Mouse (Mus musculus) stomach, embryonic 15.5 days (tissue): ENCODE measurements around the gene Ikzf3. TPM values are rescaled to one million over a fixed set of nuclear protein-coding genes. Genes with fewer than 3 reads are reported as not detected.

Experiments
- ATAC-seq: fragments of 200-750 bp; cut with Nextera tagmentation; 2 replicates; pipeline ENCODE4 v1.8.0; 2017; ENCODE audit warnings: low read depth, moderate number of reproducible peaks, moderate TSS enrichment; ENCODE audit not compliant: insufficient read depth, low FRiP score
- H3K27ac ChIP-seq: fragments of 300-500 bp; sonication (generic); 2 replicates; pipeline ENCODE4 v1.5.1; 2015; ENCODE audit warnings: mild to moderate bottlenecking, inconsistent platforms
- H3K27me3 ChIP-seq: fragments of 300-500 bp; sonication (generic); replicated peaks from 2 replicates; pipeline ENCODE4 v1.6.1; 2015; ENCODE audit warnings: inconsistent platforms
- H3K36me3 ChIP-seq: fragments of 300-500 bp; sonication (generic); 2 replicates; pipeline ENCODE4 v1.6.1; 2015; ENCODE audit warnings: inconsistent platforms
- H3K4me1 ChIP-seq: fragments of 300-500 bp; sonication (generic); 2 replicates; pipeline ENCODE4 v1.6.1; 2015; ENCODE audit warnings: inconsistent platforms
- H3K4me2 ChIP-seq: fragments of 300-500 bp; sonication (generic); 2 replicates; pipeline ENCODE4 v1.6.1; 2015; ENCODE audit warnings: mild to moderate bottlenecking, inconsistent platforms
- H3K4me3 ChIP-seq: fragments of 300-500 bp; sonication (generic); replicated peaks from 2 replicates; pipeline ENCODE4 v1.5.1; 2015; ENCODE audit warnings: inconsistent platforms
- H3K9ac ChIP-seq: fragments of 300-500 bp; sonication (generic); 2 replicates; pipeline ENCODE4 v1.6.1; 2015; ENCODE audit warnings: inconsistent platforms
- H3K9me3 ChIP-seq: fragments of 300-500 bp; sonication (generic); 2 replicates; pipeline ENCODE4 v1.6.1; 2016; ENCODE audit warnings: inconsistent platforms
- WGBS: fragments of 180-500 bp; shearing (Covaris S2); methylation state at CpG from one replicate; pipeline ENCODE4 v1.1.7; 2015; 5-methylcytosine and 5-hydroxymethylcytosine counted together
- polyA plus RNA-seq: library from polyadenylated mRNA; unstranded; fragments of >200 nt; fragmentation: Nextera tagmentation; extraction: Ambion mirVana; gene quantifications from 2 replicates; pipeline ENCODE4 v1.2.1, GENCODE M21; 2015

Gene Ikzf3
- polyA plus RNA-seq, 1 experiment from 2014 or later = 0.69 TPM

GRCm38 (mm10) chr11:98448191-98448790 is 97.5 kb downstream of the Ikzf3 start:
- Histone ChIP-seq H3K4me1 (peaks cover 10% of the 10 kb centered on the region), H3K27me3 (peaks cover 4% of the 10 kb centered on the region; the same call in 1 of the 2 replicates), H3K9me3 (no peaks in the 10 kb centered on the region), H3K4me2 (peak overlapping the region; percentile 49), H3K4me3 (peak overlapping the region; percentile 48), H3K27ac (peak overlapping the region; percentile 89), H3K9ac (no peak overlapping the region), H3K36me3 (peaks cover 4% of the 10 kb centered on the region; the same call in 1 of the 2 replicates)
- peak; percentile 64 for ATAC-seq
- 24% methylated on average over 13 of the region's 13 CpGs for WGBS

GRCm38 (mm10) chr11:98447475-98447834 is 98.4 kb downstream of the Ikzf3 start:
- Histone ChIP-seq H3K36me3 (peaks cover 4% of the 10 kb centered on the region; the same call in 1 of the 2 replicates), H3K27ac (peak overlapping the region; percentile 89), H3K9me3 (no peaks in the 10 kb centered on the region), H3K4me1 (peaks cover 10% of the 10 kb centered on the region), H3K9ac (peak overlapping the region; percentile 31; the same call in 1 of the 2 replicates), H3K27me3 (peaks cover 4% of the 10 kb centered on the region; the same call in 1 of the 2 replicates), H3K4me2 (peak overlapping the region; percentile 49), H3K4me3 (peak overlapping the region; percentile 48)
- 11% methylated on average over 7 of the region's 7 CpGs for WGBS
- ATAC-seq = no peak

GRCm38 (mm10) chr11:98446562-98447474 is 99.0 kb downstream of the Ikzf3 start:
- Histone ChIP-seq H3K4me3 (peak overlapping the region; percentile 48), H3K27ac (peak overlapping the region; percentile 89), H3K4me2 (peak overlapping the region; percentile 49), H3K4me1 (peaks cover 10% of the 10 kb centered on the region), H3K36me3 (peaks cover 4% of the 10 kb centered on the region; the same call in 1 of the 2 replicates), H3K9me3 (no peaks in the 10 kb centered on the region), H3K9ac (peak overlapping the region; percentile 31; the same call in 1 of the 2 replicates), H3K27me3 (peaks cover 4% of the 10 kb centered on the region; the same call in 1 of the 2 replicates)
- peak; percentile 86 for ATAC-seq
- 1% methylated on average over 33 of the region's 33 CpGs for WGBS

- peak; percentile 2; the same call in 1 of the 2 replicates for ATAC-seq
- WGBS = 8% methylated on average over 5 of the region's 5 CpGs
- Histone ChIP-seq H3K9me3 (no peaks in the 10 kb centered on the region), H3K36me3 (0 out of 2 replicates have a peak, but pooled peaks cover 4% of the 10 kb centered on the region), H3K9ac (peak within 1 kb of the TSS; percentile 31; the same call in 1 of the 2 replicates), H3K4me2 (peak within 1 kb of the TSS; percentile 49), H3K4me3 (peak within 1 kb of the TSS; percentile 48), H3K27me3 (peaks cover 4% of the 10 kb centered on the region; the same call in 1 of the 2 replicates), H3K27ac (peak within 1 kb of the TSS; percentile 89), H3K4me1 (peaks cover 10% of the 10 kb centered on the region)
These were observed 99.6 kb downstream of the Ikzf3 start, which contains the start of gene Grb7 for GRCm38 (mm10) chr11:98446213-98446561. TSS of gene Grb7 (plus strand) at chr11:98446394.

- Histone ChIP-seq H3K4me2 (no peak overlapping the region), H3K9me3 (no peaks in the 10 kb centered on the region), H3K27me3 (peaks cover 4% of the 10 kb centered on the region; the same call in 1 of the 2 replicates), H3K27ac (peak overlapping the region; percentile 89), H3K4me3 (no peak overlapping the region), H3K9ac (no peak overlapping the region), H3K36me3 (no peaks in the 10 kb centered on the region), H3K4me1 (peaks cover 10% of the 10 kb centered on the region)
- 40% methylated on average over 4 of the region's 4 CpGs for WGBS
- no peak for ATAC-seq
These were observed 100.2 kb downstream of the Ikzf3 start for GRCm38 (mm10) chr11:98445679-98446078.

GRCm38 (mm10) chr11:98445238-98445637 is 100.6 kb downstream of the Ikzf3 start:
- H3K4me1 ChIP-seq = peaks cover 10% of the 10 kb centered on the region
- no peaks in the 10 kb centered on the region for H3K9me3 ChIP-seq
- H3K9ac ChIP-seq = no peak overlapping the region
- no peak overlapping the region for H3K4me3 ChIP-seq
- H3K36me3 ChIP-seq = no peaks in the 10 kb centered on the region
- WGBS = 17% methylated on average over 1 of the region's 1 CpGs
- H3K4me2 ChIP-seq = no peak overlapping the region
- peaks cover 4% of the 10 kb centered on the region; the same call in 1 of the 2 replicates for H3K27me3 ChIP-seq
- no peak for ATAC-seq
- H3K27ac ChIP-seq = peak overlapping the region; percentile 89

GRCm38 (mm10) chr11:98443688-98444087 is 102.1 kb downstream of the Ikzf3 start:
- no peak for ATAC-seq

GRCm38 (mm10) chr11:98438331-98439158 is 107.3 kb downstream of the Ikzf3 start, which contains the start of gene Mien1:
TSS of gene Mien1 (minus strand) at chr11:98438991.
- ATAC-seq = peak; percentile 95
- Histone ChIP-seq H3K27me3 (no peaks in the 10 kb centered on the region), H3K4me2 (peak within 1 kb of the TSS; percentile 84), H3K27ac (peak within 1 kb of the TSS; percentile 84), H3K9ac (peak within 1 kb of the TSS; percentile 26; the same call in 1 of the 2 replicates), H3K9me3 (no peaks in the 10 kb centered on the region), H3K4me3 (peak within 1 kb of the TSS; percentile 71), H3K4me1 (peaks cover 8% of the 10 kb centered on the region), H3K36me3 (peaks cover 28% of the 10 kb centered on the region)
- WGBS = 1% methylated on average over 43 of the region's 43 CpGs

More at GRCm38 (mm10) chr11:98443688-98444087, 102.1 kb downstream of the Ikzf3 start:
- no peaks in the 10 kb centered on the region for H3K9me3 ChIP-seq
- no peaks in the 10 kb centered on the region for H3K36me3 ChIP-seq
- no peak overlapping the region for H3K27ac ChIP-seq
- H3K4me2 ChIP-seq = no peak overlapping the region
- WGBS = 92% methylated on average over 1 of the region's 1 CpGs
- H3K4me1 ChIP-seq = peaks cover 5% of the 10 kb centered on the region
- no peak overlapping the region for H3K4me3 ChIP-seq
- peaks cover 4% of the 10 kb centered on the region; the same call in 1 of the 2 replicates for H3K27me3 ChIP-seq
- no peak overlapping the region for H3K9ac ChIP-seq

- H3K9me3 ChIP-seq = no peaks in the 10 kb centered on the region
- H3K4me2 ChIP-seq = no peak overlapping the region
- ATAC-seq = no peak
- 0 out of 2 replicates have a peak overlapping the region, but pooled peaks have one; percentile 71 for H3K4me3 ChIP-seq
- peaks cover 34% of the 10 kb centered on the region for H3K36me3 ChIP-seq
- 0 out of 2 replicates have a peak overlapping the region, but pooled peaks have one; percentile 11 for H3K27ac ChIP-seq
- peaks cover 8% of the 10 kb centered on the region for H3K4me1 ChIP-seq
- no peaks in the 10 kb centered on the region for H3K27me3 ChIP-seq
- WGBS = 71% methylated on average over 6 of the region's 6 CpGs
- no peak overlapping the region for H3K9ac ChIP-seq
These were observed 108.4 kb downstream of the Ikzf3 start for GRCm38 (mm10) chr11:98437441-98437840.

GRCm38 (mm10) chr11:98435723-98436122 is 110.1 kb downstream of the Ikzf3 start:
- H3K9ac ChIP-seq = no peak overlapping the region
- peaks cover 8% of the 10 kb centered on the region for H3K4me1 ChIP-seq
- H3K27me3 ChIP-seq = no peaks in the 10 kb centered on the region
- no peak for ATAC-seq
- no peaks in the 10 kb centered on the region for H3K9me3 ChIP-seq
- no peak overlapping the region for H3K4me3 ChIP-seq
- WGBS = 85% methylated on average over 9 of the region's 9 CpGs
- H3K4me2 ChIP-seq = no peak overlapping the region
- no peak overlapping the region for H3K27ac ChIP-seq
- H3K36me3 ChIP-seq = peaks cover 39% of the 10 kb centered on the region
